Mouse (Mus musculus): ENCODE measurements around the gene Tspan5. TPM values are rescaled to one million over a fixed set of nuclear protein-coding genes. Genes with fewer than 3 reads are reported as not detected.

The Tspan5 gene
- total RNA-seq, 1 experiment, result 12.7 TPM

GRCm38 (mm10) chr3:138889769-138890295 is 147.8 kb downstream of the Tspan5 start:
- no peak overlapping the region for H3K4me3 ChIP-seq (ENCODE audit: insufficient read depth in 1 of 2, low read depth in 1 of 2, low read length in 2 of 2, poor library complexity in 1 of 2, severe bottlenecking in 1 of 2)
- no peak for TF ChIP-seq ZC3H11A (IDR thresholded peaks at IDR 0.05; ENCODE audit: borderline replicate concordance, low read depth, low read length)
- TF ChIP-seq ZNF384 (IDR thresholded peaks at IDR 0.05; ENCODE audit: low read depth, low read length), result no peak
- TF ChIP-seq CHD2 (IDR thresholded peaks at IDR 0.05; ENCODE audit: low read depth, low read length), result no peak
- no peak for TF ChIP-seq HCFC1 (IDR thresholded peaks at IDR 0.05; ENCODE audit: borderline replicate concordance, insufficient read depth, low read length)
- no peak for TF ChIP-seq MAFK (IDR thresholded peaks at IDR 0.05; ENCODE audit: insufficient read depth, low read depth, low read length)
- H3K9ac ChIP-seq (ENCODE audit: insufficient read depth, low read depth, low read length, poor library complexity, severe bottlenecking), result no peak overlapping the region
- no peak overlapping the region for H3K27ac ChIP-seq (ENCODE audit: insufficient read depth, low read depth, low read length, poor library complexity, severe bottlenecking)
- H3K36me3 ChIP-seq (ENCODE audit: control insufficient read depth, insufficient read depth, low read length, poor library complexity, severe bottlenecking), result no peaks in the 10 kb centered on the region
- no peaks in the 10 kb centered on the region for H3K9me3 ChIP-seq (ENCODE audit: control insufficient read depth, insufficient read depth, low read depth, low read length)
- peaks cover 0 to 2% of the 10 kb centered on the region in 2 experiments; a peak in 1 of 4 replicates for H3K4me1 ChIP-seq (ENCODE audit: control insufficient read depth in 2 of 2, insufficient read depth in 2 of 2, low read length in 2 of 2, poor library complexity in 1 of 2)
- no peak for DNase-seq (ENCODE audit: low read depth, low spot score)
- in situ Hi-C loops (cut with MboI; ENCODE audit: low sequenced_read_pairs in 2 of 2, unreplicated experiment in 2 of 2), result no loop called here

GRCm38 (mm10) chr3:138893520-138893919 is 151.5 kb downstream of the Tspan5 start:
- H3K4me1 ChIP-seq (ENCODE audit: control insufficient read depth in 2 of 2, insufficient read depth in 2 of 2, low read length in 2 of 2, poor library complexity in 1 of 2), result peaks cover 0 to 2% of the 10 kb centered on the region in 2 experiments; a peak in 2 of 4 replicates
- H3K9ac ChIP-seq (ENCODE audit: insufficient read depth, low read depth, low read length, poor library complexity, severe bottlenecking), result no peak overlapping the region
- in situ Hi-C loops (cut with MboI; ENCODE audit: low sequenced_read_pairs in 2 of 2, unreplicated experiment in 2 of 2), result no loop called here
- no peak overlapping the region for H3K27ac ChIP-seq (ENCODE audit: insufficient read depth, low read depth, low read length, poor library complexity, severe bottlenecking)
- no peak for DNase-seq (ENCODE audit: low read depth, low spot score)
- TF ChIP-seq MAFK (IDR thresholded peaks at IDR 0.05; ENCODE audit: insufficient read depth, low read depth, low read length) (no peak), ZNF384 (IDR thresholded peaks at IDR 0.05; ENCODE audit: low read depth, low read length) (no peak), ZC3H11A (IDR thresholded peaks at IDR 0.05; ENCODE audit: borderline replicate concordance, low read depth, low read length) (no peak), CHD2 (IDR thresholded peaks at IDR 0.05; ENCODE audit: low read depth, low read length) (no peak), HCFC1 (IDR thresholded peaks at IDR 0.05; ENCODE audit: borderline replicate concordance, insufficient read depth, low read length) (no peak)
- H3K9me3 ChIP-seq (ENCODE audit: control insufficient read depth, insufficient read depth, low read depth, low read length), result no peaks in the 10 kb centered on the region
- H3K36me3 ChIP-seq (ENCODE audit: control insufficient read depth, insufficient read depth, low read length, poor library complexity, severe bottlenecking), result peaks cover 6% of the 10 kb centered on the region; the same call in 1 of the 2 replicates
- H3K4me3 ChIP-seq (ENCODE audit: insufficient read depth in 1 of 2, low read depth in 1 of 2, low read length in 2 of 2, poor library complexity in 1 of 2, severe bottlenecking in 1 of 2), result no peak overlapping the region

- no peak for DNase-seq (ENCODE audit: low read depth, low spot score)
- Histone ChIP-seq H3K27ac (ENCODE audit: insufficient read depth, low read depth, low read length, poor library complexity, severe bottlenecking) (no peak overlapping the region), H3K4me3 (ENCODE audit: insufficient read depth in 1 of 2, low read depth in 1 of 2, low read length in 2 of 2, poor library complexity in 1 of 2, severe bottlenecking in 1 of 2) (0 out of 4 replicates have a peak overlapping the region, but pooled peaks of 1 of the 2 experiments have one; percentile 22), H3K4me1 (ENCODE audit: control insufficient read depth in 2 of 2, insufficient read depth in 2 of 2, low read length in 2 of 2, poor library complexity in 1 of 2) (peaks cover 0 to 2% of the 10 kb centered on the region in 2 experiments; a peak in 2 of 4 replicates), H3K9ac (ENCODE audit: insufficient read depth, low read depth, low read length, poor library complexity, severe bottlenecking) (peak overlapping the region; percentile 40; the same call in 1 of the 2 replicates), H3K9me3 (ENCODE audit: control insufficient read depth, insufficient read depth, low read depth, low read length) (no peaks in the 10 kb centered on the region), H3K36me3 (ENCODE audit: control insufficient read depth, insufficient read depth, low read length, poor library complexity, severe bottlenecking) (peaks cover 10% of the 10 kb centered on the region; the same call in 1 of the 2 replicates)
- TF ChIP-seq MAFK (IDR thresholded peaks at IDR 0.05; ENCODE audit: insufficient read depth, low read depth, low read length), result no peak
- no peak for TF ChIP-seq ZC3H11A (IDR thresholded peaks at IDR 0.05; ENCODE audit: borderline replicate concordance, low read depth, low read length)
- no peak for TF ChIP-seq CHD2 (IDR thresholded peaks at IDR 0.05; ENCODE audit: low read depth, low read length)
- TF ChIP-seq ZNF384 (IDR thresholded peaks at IDR 0.05; ENCODE audit: low read depth, low read length), result no peak
- TF ChIP-seq HCFC1 (IDR thresholded peaks at IDR 0.05; ENCODE audit: borderline replicate concordance, insufficient read depth, low read length), result no peak
- in situ Hi-C loops (cut with MboI; ENCODE audit: low sequenced_read_pairs in 2 of 2, unreplicated experiment in 2 of 2), result no loop called here
Measured at GRCm38 (mm10) chr3:138897500-138897899, 155.5 kb downstream of the Tspan5 start.

- in situ Hi-C loops (cut with MboI; ENCODE audit: low sequenced_read_pairs in 2 of 2, unreplicated experiment in 2 of 2), result no loop called here
- Histone ChIP-seq H3K9ac (ENCODE audit: insufficient read depth, low read depth, low read length, poor library complexity, severe bottlenecking) (no peak overlapping the region), H3K4me1 (ENCODE audit: control insufficient read depth in 2 of 2, insufficient read depth in 2 of 2, low read length in 2 of 2, poor library complexity in 1 of 2) (peaks cover 0 to 2% of the 10 kb centered on the region in 2 experiments; a peak in 2 of 4 replicates), H3K4me3 (ENCODE audit: insufficient read depth in 1 of 2, low read depth in 1 of 2, low read length in 2 of 2, poor library complexity in 1 of 2, severe bottlenecking in 1 of 2) (no peak overlapping the region), H3K9me3 (ENCODE audit: control insufficient read depth, insufficient read depth, low read depth, low read length) (no peaks in the 10 kb centered on the region), H3K27ac (ENCODE audit: insufficient read depth, low read depth, low read length, poor library complexity, severe bottlenecking) (no peak overlapping the region), H3K36me3 (ENCODE audit: control insufficient read depth, insufficient read depth, low read length, poor library complexity, severe bottlenecking) (peaks cover 13% of the 10 kb centered on the region; the same call in 1 of the 2 replicates)
- no peak for DNase-seq (ENCODE audit: low read depth, low spot score)
- TF ChIP-seq CHD2 (IDR thresholded peaks at IDR 0.05; ENCODE audit: low read depth, low read length) (no peak), HCFC1 (IDR thresholded peaks at IDR 0.05; ENCODE audit: borderline replicate concordance, insufficient read depth, low read length) (no peak), ZC3H11A (IDR thresholded peaks at IDR 0.05; ENCODE audit: borderline replicate concordance, low read depth, low read length) (no peak), MAFK (IDR thresholded peaks at IDR 0.05; ENCODE audit: insufficient read depth, low read depth, low read length) (no peak), ZNF384 (IDR thresholded peaks at IDR 0.05; ENCODE audit: low read depth, low read length) (no peak)
Measured at GRCm38 (mm10) chr3:138898055-138898454, 156.1 kb downstream of the Tspan5 start.
